Mouse (Mus musculus) MEL (cell line): ENCODE data around the gene Gm20671. TPM values are rescaled to one million over a fixed set of nuclear protein-coding genes. Genes with fewer than 3 reads are reported as not detected.

ENCODE experiments used
- DNase-seq: peaks from one replicate; pipeline ENCODE4 v3.0.0; 2011; ENCODE audit warnings: low read depth, low spot score
- H3K27ac ChIP-seq: 2 replicates; pipeline ENCODE4 v1.5.1; 2012; ENCODE audit warnings: low read depth, mild to moderate bottlenecking, control low read depth, low read length, moderate library complexity; ENCODE audit not compliant: control insufficient read depth
- H3K27me3 ChIP-seq, 2 experiments: fragments of 150-350 bp in 1 of 2; sonication (generic) in 1 of 2; 2 replicates each; pipeline ENCODE4 v1.6.1; 2012; ENCODE audit warnings: low read length in 2 of 2, mild to moderate bottlenecking in 2 of 2, improper control_type of control experiment in 1 of 2, moderate library complexity in 1 of 2; ENCODE audit not compliant: insufficient read depth in 2 of 2, control insufficient read depth in 1 of 2
- H3K36me3 ChIP-seq, 2 experiments: 2 replicates each; pipeline ENCODE4 v1.6.1; 2012 to 2014; ENCODE audit warnings: low read length in 2 of 2, improper control_type of control experiment in 1 of 2, inconsistent platforms in 1 of 2, mild to moderate bottlenecking in 1 of 2; ENCODE audit not compliant: insufficient read depth in 2 of 2, control insufficient read depth in 1 of 2
- H3K4me1 ChIP-seq, 2 experiments: fragments of 150-350 bp in 1 of 2; sonication (generic) in 1 of 2; 2 replicates each; pipeline ENCODE4 v1.6.1; 2012; ENCODE audit warnings: low read length in 2 of 2, improper control_type of control experiment in 1 of 2, mild to moderate bottlenecking in 1 of 2; ENCODE audit not compliant: insufficient read depth in 2 of 2, control insufficient read depth in 1 of 2
- H3K4me3 ChIP-seq, 2 experiments: fragments of 150-350 bp in 1 of 2; sonication (generic) in 1 of 2; 2 replicates each; pipeline ENCODE4 v1.5.1; 2012; ENCODE audit warnings: low read depth in 2 of 2, low read length in 2 of 2, mild to moderate bottlenecking in 2 of 2, moderate library complexity in 2 of 2, control low read depth in 1 of 2, improper control_type of control experiment in 1 of 2; ENCODE audit not compliant: control insufficient read depth in 1 of 2, insufficient read depth in 1 of 2
- H3K79me2 ChIP-seq: 2 replicates; pipeline ENCODE4 v1.6.1; 2012; ENCODE audit warnings: mild to moderate bottlenecking, low read length, moderate library complexity; ENCODE audit not compliant: control insufficient read depth, poor library complexity, insufficient read depth
- H3K9ac ChIP-seq: 2 replicates; pipeline ENCODE4 v1.6.1; 2012; ENCODE audit warnings: low read depth, mild to moderate bottlenecking, control low read depth, low read length, moderate library complexity; ENCODE audit not compliant: control insufficient read depth, poor library complexity, severe bottlenecking
- H3K9me3 ChIP-seq: fragments of 150-350 bp; sonication (generic); replicated peaks from 2 replicates; pipeline ENCODE4 v1.6.1; 2012; ENCODE audit warnings: mild to moderate bottlenecking, low read length, improper control_type of control experiment, moderate library complexity; ENCODE audit not compliant: insufficient read depth
- BHLHE40 ChIP-seq: IDR thresholded peaks from 2 replicates; pipeline ENCODE4 v1.6.1; 2012; ENCODE audit warnings: low read depth, mild to moderate bottlenecking, inconsistent platforms, low read length, improper control_type of control experiment, borderline replicate concordance
- CHD1 ChIP-seq: IDR thresholded peaks from 2 replicates; pipeline ENCODE4 v1.6.1; 2012; ENCODE audit warnings: low read depth, mild to moderate bottlenecking, inconsistent platforms, low read length, improper control_type of control experiment
- CHD2 ChIP-seq: IDR thresholded peaks from 2 replicates; pipeline ENCODE4 v1.6.1; 2011; ENCODE audit warnings: low read length, improper control_type of control experiment
- CTCF ChIP-seq, 3 experiments: IDR thresholded peaks in 2 of 3; conservative IDR thresholded peaks in 1 of 3; 2 replicates each; pipeline ENCODE4 v1.5.1; 2011 to 2012; ENCODE audit warnings: low read length in 3 of 3, low read depth in 2 of 3, mild to moderate bottlenecking in 2 of 3, improper control_type of control experiment in 1 of 3, inconsistent platforms in 1 of 3, mixed read lengths in 1 of 3, moderate library complexity in 1 of 3; ENCODE audit not compliant: control insufficient read depth in 1 of 3, insufficient read depth in 1 of 3, poor library complexity in 1 of 3, severe bottlenecking in 1 of 3
- E2F4 ChIP-seq: IDR thresholded peaks from 2 replicates; pipeline ENCODE4 v1.6.1; 2011; ENCODE audit warnings: low read depth, low read length, improper control_type of control experiment, borderline replicate concordance
- ELF1 ChIP-seq: IDR thresholded peaks from 2 replicates; pipeline ENCODE4 v1.6.1; 2014; ENCODE audit warnings: low read depth, mild to moderate bottlenecking, inconsistent platforms, low read length, improper control_type of control experiment, moderate library complexity
- EP300 ChIP-seq, 2 experiments: IDR thresholded peaks; 2 replicates each; pipeline ENCODE4 v1.6.1; 2011; ENCODE audit warnings: improper control_type of control experiment in 2 of 2, low read length in 2 of 2, low read depth in 1 of 2, mild to moderate bottlenecking in 1 of 2
- ETS1 ChIP-seq: IDR thresholded peaks from 2 replicates; pipeline ENCODE4 v1.6.1; 2012; ENCODE audit warnings: low read depth, mild to moderate bottlenecking, inconsistent platforms, low read length, improper control_type of control experiment, moderate library complexity
- GABPA ChIP-seq: IDR thresholded peaks from 2 replicates; pipeline ENCODE4 v1.6.1; 2012; ENCODE audit warnings: low read depth, mild to moderate bottlenecking, inconsistent platforms, low read length, improper control_type of control experiment, moderate library complexity
- GATA1 ChIP-seq: IDR thresholded peaks from 2 replicates; pipeline ENCODE4 v1.6.1; 2011; ENCODE audit warnings: low read depth, low read length, improper control_type of control experiment
- HCFC1 ChIP-seq: IDR thresholded peaks from 2 replicates; pipeline ENCODE4 v1.6.1; 2012; ENCODE audit warnings: low read depth, mild to moderate bottlenecking, inconsistent platforms, low read length, improper control_type of control experiment, moderate library complexity
- JUND ChIP-seq: IDR thresholded peaks from 2 replicates; pipeline ENCODE4 v1.6.1; 2011; ENCODE audit warnings: low read depth, mild to moderate bottlenecking, improper control_type of control experiment, low read length
- KAT2A ChIP-seq: conservative IDR thresholded peaks from 2 replicates; pipeline ENCODE4 v1.6.1; 2012; ENCODE audit warnings: low read depth, low read length, improper control_type of control experiment, inconsistent platforms
- MAFK ChIP-seq: IDR thresholded peaks from 2 replicates; pipeline ENCODE4 v1.6.1; 2011; ENCODE audit warnings: low read depth, mild to moderate bottlenecking, low read length, improper control_type of control experiment, borderline replicate concordance
- MAX ChIP-seq: IDR thresholded peaks from 2 replicates; pipeline ENCODE4 v1.6.1; 2011; ENCODE audit warnings: low read length, improper control_type of control experiment
- MAZ ChIP-seq: IDR thresholded peaks from 2 replicates; pipeline ENCODE4 v1.6.1; 2012; ENCODE audit warnings: low read depth, mild to moderate bottlenecking, inconsistent platforms, low read length, improper control_type of control experiment
- MXI1 ChIP-seq: IDR thresholded peaks from 2 replicates; pipeline ENCODE4 v1.6.1; 2011; ENCODE audit warnings: mild to moderate bottlenecking, low read depth, low read length, improper control_type of control experiment
- MYB ChIP-seq: IDR thresholded peaks from 2 replicates; pipeline ENCODE4 v1.6.1; 2011; ENCODE audit warnings: mild to moderate bottlenecking, low read depth, low read length, improper control_type of control experiment
- MYC ChIP-seq: IDR thresholded peaks from 2 replicates; pipeline ENCODE4 v1.6.1; 2011; ENCODE audit warnings: low read depth, mild to moderate bottlenecking, low read length, improper control_type of control experiment, moderate library complexity
- NELFE ChIP-seq: IDR thresholded peaks from 2 replicates; pipeline ENCODE4 v1.6.1; 2011; ENCODE audit warnings: low read depth, low read length, improper control_type of control experiment
- NRF1 ChIP-seq: IDR thresholded peaks from 2 replicates; pipeline ENCODE4 v1.6.1; 2014; ENCODE audit warnings: low read depth, mild to moderate bottlenecking, inconsistent platforms, low read length, improper control_type of control experiment, moderate library complexity; ENCODE audit not compliant: poor library complexity, insufficient read depth, severe bottlenecking
- POLR2A ChIP-seq, 2 experiments: IDR thresholded peaks; 2 replicates each; pipeline ENCODE4 v1.6.1; 2011 to 2012; ENCODE audit warnings: low read length in 2 of 2, mild to moderate bottlenecking in 2 of 2, control low read depth in 1 of 2, improper control_type of control experiment in 1 of 2, low read depth in 1 of 2, moderate library complexity in 1 of 2; ENCODE audit not compliant: control insufficient read depth in 1 of 2, insufficient read depth in 1 of 2, poor library complexity in 1 of 2
- POLR2AphosphoS2 ChIP-seq: IDR thresholded peaks from 2 replicates; pipeline ENCODE4 v1.6.1; 2011; ENCODE audit warnings: low read length, improper control_type of control experiment
- POLR2AphosphoS5 ChIP-seq: IDR thresholded peaks from 2 replicates; pipeline ENCODE4 v1.6.1; 2012; ENCODE audit warnings: low read depth, borderline replicate concordance, mild to moderate bottlenecking, inconsistent platforms, low read length, moderate library complexity, mixed read lengths
- RAD21 ChIP-seq: IDR thresholded peaks from 2 replicates; pipeline ENCODE4 v1.6.1; 2011; ENCODE audit warnings: mild to moderate bottlenecking, low read depth, low read length, improper control_type of control experiment
- RCOR1 ChIP-seq: IDR thresholded peaks from 2 replicates; pipeline ENCODE4 v1.6.1; 2012; ENCODE audit warnings: low read depth, mild to moderate bottlenecking, inconsistent platforms, low read length, improper control_type of control experiment
- SIN3A ChIP-seq: IDR thresholded peaks from 2 replicates; pipeline ENCODE4 v1.6.1; 2012; ENCODE audit warnings: low read length, improper control_type of control experiment, inconsistent platforms
- SMC3 ChIP-seq: IDR thresholded peaks from 2 replicates; pipeline ENCODE4 v1.6.1; 2011; ENCODE audit warnings: low read depth, low read length, improper control_type of control experiment
- TAL1 ChIP-seq: IDR thresholded peaks from 2 replicates; pipeline ENCODE4 v1.6.1; 2012; ENCODE audit warnings: mild to moderate bottlenecking, inconsistent platforms, low read length, moderate library complexity, mixed read lengths
- TBP ChIP-seq: IDR thresholded peaks from 2 replicates; pipeline ENCODE4 v1.8.0; 2011; ENCODE audit warnings: low read depth, low read length, improper control_type of control experiment
- TCF12 ChIP-seq: IDR thresholded peaks from 2 replicates; pipeline ENCODE4 v1.6.1; 2014; ENCODE audit warnings: low read depth, mild to moderate bottlenecking, inconsistent platforms, low read length, improper control_type of control experiment, moderate library complexity
- UBTF ChIP-seq: IDR thresholded peaks from 2 replicates; pipeline ENCODE4 v1.6.1; 2012; ENCODE audit warnings: low read depth, mild to moderate bottlenecking, inconsistent platforms, low read length, improper control_type of control experiment, moderate library complexity, borderline replicate concordance; ENCODE audit not compliant: insufficient read depth
- USF1 ChIP-seq: IDR thresholded peaks from 2 replicates; pipeline ENCODE4 v1.6.1; 2014; ENCODE audit warnings: low read depth, mild to moderate bottlenecking, inconsistent platforms, low read length, improper control_type of control experiment, moderate library complexity
- ZC3H11A ChIP-seq: IDR thresholded peaks from 2 replicates; pipeline ENCODE4 v1.6.1; 2012; ENCODE audit warnings: low read depth, mild to moderate bottlenecking, inconsistent platforms, low read length, improper control_type of control experiment
- ZKSCAN1 ChIP-seq: IDR thresholded peaks from 2 replicates; pipeline ENCODE4 v1.6.1; 2012; ENCODE audit warnings: low read depth, mild to moderate bottlenecking, inconsistent platforms, low read length, improper control_type of control experiment, moderate library complexity
- ZMIZ1 ChIP-seq: IDR thresholded peaks from 2 replicates; pipeline ENCODE4 v1.6.1; 2012; ENCODE audit warnings: low read depth, mild to moderate bottlenecking, inconsistent platforms, low read length, improper control_type of control experiment, moderate library complexity
- ZNF384 ChIP-seq: IDR thresholded peaks from 2 replicates; pipeline ENCODE4 v1.6.1; 2012; ENCODE audit warnings: low read depth, mild to moderate bottlenecking, inconsistent platforms, low read length, improper control_type of control experiment
- polyA plus RNA-seq, 2 experiments: library from polyadenylated mRNA; stranded (reverse) in 1 of 2; unstranded in 1 of 2; fragments of >175 nt in 1 of 2; fragments of >200 nt in 1 of 2; gene quantifications; 2 replicates each; pipeline versions ENCODE4 v1.2.1 to v1.2.4; 2012; ENCODE audit warnings: low replicate concordance in 2 of 2, low read depth in 1 of 2; ENCODE audit not compliant: insufficient read length in 2 of 2, insufficient read depth in 1 of 2, missing spikeins in 1 of 2
- total RNA-seq: library from RNA; depleted of rRNA; stranded (reverse); fragments of 300-350 nt; gene quantifications from 2 replicates; pipeline ENCODE4 v1.2.3, GENCODE M21; 2012

The Gm20671 gene
- total and polyA plus RNA-seq, 3 experiments: 7.3 TPM; not detected in 2

- TF ChIP-seq GABPA: no peak
- TF ChIP-seq, all 39 proteins: peak for 9
Measured at GRCm38 (mm10) chr5:32781596-32781995, 45.3 kb downstream of the Gm20671 start (continued).

- no peak overlapping the region for H3K9ac ChIP-seq
- peaks cover 3% of the 10 kb centered on the region; the same call in 1 of the 2 replicates for H3K79me2 ChIP-seq
- no peak overlapping the region for H3K4me3 ChIP-seq
- H3K36me3 ChIP-seq: peaks cover 0 to 20% of the 10 kb centered on the region in 2 experiments; a peak in 3 of 4 replicates
- H3K27ac ChIP-seq: no peak overlapping the region
- DNase-seq: peak; percentile 79
- no peaks in the 10 kb centered on the region for H3K27me3 ChIP-seq
- H3K9me3 ChIP-seq: no peaks in the 10 kb centered on the region
- peaks cover 16 to 22% of the 10 kb centered on the region in 2 experiments for H3K4me1 ChIP-seq
- TF ChIP-seq POLR2A (IDR thresholded peaks at IDR 0.05; ENCODE audit: control insufficient read depth in 1 of 2, insufficient read depth in 1 of 2, low read depth in 1 of 2, low read length in 2 of 2, poor library complexity in 1 of 2) (no peak), NELFE (no peak), SIN3A (peak; percentile 85), RCOR1 (peak; percentile 62), MAZ (no peak), CTCF (IDR thresholded peaks at IDR 0.05 in 2 of 3, conservative IDR thresholded peaks at IDR 0.05 in 1 of 3; ENCODE audit: control insufficient read depth in 1 of 3, insufficient read depth in 1 of 3, low read depth in 2 of 3, low read length in 3 of 3, poor library complexity in 1 of 3, severe bottlenecking in 1 of 3) (no peak), HCFC1 (no peak), KAT2A (no peak), TCF12 (peak; percentile 58), ZMIZ1 (no peak), MAX (peak; percentile 67), USF1 (peak; percentile 85), SMC3 (0 out of 2 replicates have a peak, but pooled peaks have one; percentile 7), TAL1 (no peak), MYC (no peak), BHLHE40 (no peak; the same call in 1 of the 2 replicates), POLR2AphosphoS2 (no peak), MAFK (no peak), NRF1 (no peak), E2F4 (no peak), MYB (no peak), GABPA (no peak), GATA1 (no peak), ZKSCAN1 (no peak), TBP (no peak), ZC3H11A (no peak), JUND (no peak), RAD21 (no peak), MXI1 (peak; percentile 93), EP300 (IDR thresholded peaks at IDR 0.05; ENCODE audit: low read depth in 1 of 2, low read length in 2 of 2) (peak in 1 of 2 experiments; percentile 46; a peak in 1 of 4 replicates), CHD1 (no peak), POLR2AphosphoS5 (no peak), ELF1 (peak; percentile 40; the same call in 1 of the 2 replicates), ZNF384 (no peak), ETS1 (0 out of 2 replicates have a peak, but pooled peaks have one; percentile 15), CHD2 (no peak), UBTF (no peak)
Measured at GRCm38 (mm10) chr5:32778168-32778567, 48.7 kb downstream of the Gm20671 start.
